Comparison of ENCODE assay signal across 16 mouse cellular contexts in the genomic region with DNA sequence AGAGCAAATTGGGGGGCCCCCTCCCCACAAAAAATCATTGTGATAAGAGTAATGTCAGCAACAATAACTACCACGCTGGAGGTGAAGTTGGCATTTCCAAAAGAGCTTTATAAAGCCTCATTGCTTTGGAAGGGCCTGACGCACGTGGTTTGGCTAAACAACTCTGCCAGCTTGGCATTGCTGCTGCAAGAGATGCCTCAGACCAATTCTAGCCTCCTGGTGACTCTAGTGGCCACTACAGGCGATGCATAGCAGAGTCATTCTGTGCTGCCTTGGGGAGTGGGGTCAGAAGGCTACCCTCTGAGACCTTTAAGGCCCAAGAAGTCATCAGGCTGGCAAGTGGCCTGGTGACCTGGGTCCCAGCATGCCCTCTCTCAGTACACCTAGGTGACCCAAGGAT.
DNase-seq lines count a peak whose midpoint lies in the region; ATAC-seq and TF ChIP-seq lines count a peak whose summit lies in the region.
"Had no signal": no experiment of that assay in that cellular context is flagged by ENCODE, and none has a peak within 500 bp of the region (broad histone marks: within the 10 kb centered on the region; RNA-seq: fewer than 3 reads in every experiment).

No protein-coding gene starts in this region.

- H3K9me3 ChIP-seq in heart, embryonic 11.5 days (replicated peaks; ENCODE audit: control insufficient read depth, low read length): peaks cover 2% of the 10 kb centered on the region; the same call in 1 of the 2 replicates
- H3K9me3 ChIP-seq in liver, postnatal 0 days (ENCODE audit: low read length): no peaks in the 10 kb centered on the region
- H3K9me3 ChIP-seq: embryonic facial prominence, embryonic 12.5 days; limb, embryonic 10.5 days; liver, embryonic 13.5 days; midbrain, embryonic 15.5 days had no signal

- no peak overlapping the region for H3K9ac ChIP-seq in heart, adult 2 months (ENCODE audit: low read depth, low read length)
- H3K9ac ChIP-seq in heart, embryonic 11.5 days (ENCODE audit: low read depth, low read length): no peak overlapping the region
- H3K9ac ChIP-seq in liver, postnatal 0 days (replicated peaks): no peak overlapping the region
- H3K9ac ChIP-seq: embryonic facial prominence, embryonic 12.5 days; liver, embryonic 13.5 days; midbrain, embryonic 15.5 days had no signal

- no peaks in the 10 kb centered on the region for H3K27me3 ChIP-seq in heart, adult 2 months (ENCODE audit: control insufficient read depth, insufficient read depth, low read length)
- H3K27me3 ChIP-seq in heart, embryonic 11.5 days (ENCODE audit: control insufficient read depth, insufficient read depth, low read length): no peaks in the 10 kb centered on the region
- H3K27me3 ChIP-seq in liver, postnatal 0 days (ENCODE audit: insufficient read depth, low read length): no peaks in the 10 kb centered on the region
- H3K27me3 ChIP-seq: embryonic facial prominence, embryonic 12.5 days; liver, embryonic 13.5 days; midbrain, embryonic 15.5 days had no signal

- TF ChIP-seq EP300 in heart, adult 2 months (IDR thresholded peaks at IDR 0.05; ENCODE audit: insufficient read depth, low read depth, low read length): 0 out of 2 replicates have a peak, but pooled peaks have one; percentile 27
- no peak for TF ChIP-seq EP300 in liver, postnatal 0 days (IDR thresholded peaks at IDR 0.05; ENCODE audit: low read depth)

- H3K79me2 ChIP-seq in heart, adult 2 months (replicated peaks; ENCODE audit: control insufficient read depth, insufficient read depth, low read length): no peaks in the 10 kb centered on the region

- ATAC-seq in heart, embryonic 11.5 days (replicated peaks; ENCODE audit: insufficient number of reproducible peaks, low FRiP score, low TSS enrichment): no peak
- no peak for ATAC-seq in liver, postnatal 0 days
- ATAC-seq: intestine, embryonic 16.5 days; midbrain, embryonic 15.5 days had no signal

- no peak overlapping the region for H3K27ac ChIP-seq in heart, adult 2 months
- H3K27ac ChIP-seq in heart, embryonic 11.5 days (ENCODE audit: low read depth, low read length): no peak overlapping the region
- H3K27ac ChIP-seq in liver, postnatal 0 days (ENCODE audit: low read depth): no peak overlapping the region
- H3K27ac ChIP-seq: embryonic facial prominence, embryonic 12.5 days; limb, embryonic 10.5 days; liver, embryonic 13.5 days; macrophage; midbrain, embryonic 15.5 days had no signal

- WGBS in heart, adult 2 months: 60% methylated on average over 4 of the region's 4 CpGs
- WGBS in heart, embryonic 11.5 days (ENCODE audit: insufficient replicate concordance): 73% methylated on average over 4 of the region's 4 CpGs
- 74% methylated on average over 4 of the region's 4 CpGs for WGBS in liver, postnatal 0 days (ENCODE audit: insufficient replicate concordance)

- peak; percentile 69 for TF ChIP-seq CTCF in heart, adult 2 months (IDR thresholded peaks at IDR 0.05)
- TF ChIP-seq CTCF in liver, postnatal 0 days (IDR thresholded peaks at IDR 0.05; ENCODE audit: low read depth): 0 out of 2 replicates have a peak, but pooled peaks have one; percentile 2

- H3K36me3 ChIP-seq in heart, adult 2 months (ENCODE audit: control insufficient read depth, insufficient read depth, low read length): no peaks in the 10 kb centered on the region
- H3K36me3 ChIP-seq in heart, embryonic 11.5 days (ENCODE audit: control insufficient read depth, insufficient read depth, low read length): no peaks in the 10 kb centered on the region
- H3K36me3 ChIP-seq in liver, postnatal 0 days (replicated peaks; ENCODE audit: insufficient read depth, low read length): no peaks in the 10 kb centered on the region
- H3K36me3 ChIP-seq: embryonic facial prominence, embryonic 12.5 days; limb, embryonic 10.5 days; liver, embryonic 13.5 days; midbrain, embryonic 15.5 days had no signal

- DNase-seq in cerebellum, adult 9-10 months: peak; percentile 12
- no peak for DNase-seq in cerebellum, adult 11-12 months
- peak in 1 of 2 experiments; percentile 58 for DNase-seq in heart, adult 2 months
- DNase-seq in liver, postnatal 0 days: no peak
- DNase-seq in liver (no peak), MN1 (ENCODE audit: low spot score) (no peak)
- DNase-seq in brain, adult 2 months (ENCODE audit: low read depth, low spot score): peak; percentile 67
- DNase-seq: kidney, postnatal 14 days; liver, embryonic 13.5 days; thymus, postnatal 36 days had no signal

- no peak overlapping the region for H3K4me3 ChIP-seq in heart, adult 2 months
- H3K4me3 ChIP-seq in heart, embryonic 11.5 days (ENCODE audit: low read depth, low read length): no peak overlapping the region
- no peak overlapping the region for H3K4me3 ChIP-seq in liver, postnatal 0 days (ENCODE audit: low read depth, low read length)
- H3K4me3 ChIP-seq: embryonic facial prominence, embryonic 12.5 days; limb, embryonic 10.5 days; liver, embryonic 13.5 days; midbrain, embryonic 15.5 days had no signal

- no peak overlapping the region for H3K4me2 ChIP-seq in heart, embryonic 11.5 days
- H3K4me2 ChIP-seq in liver, postnatal 0 days (ENCODE audit: low read depth, low read length): no peak overlapping the region
- H3K4me2 ChIP-seq: embryonic facial prominence, embryonic 12.5 days; liver, embryonic 13.5 days; midbrain, embryonic 15.5 days had no signal

- intact Hi-C loops in heart, adult 2 months (cut with DNase I): no loop called here

- TF ChIP-seq POLR2A in heart, adult 2 months (IDR thresholded peaks at IDR 0.05; ENCODE audit: insufficient read depth, low read depth, low read length): no peak

- peaks cover 1% of the 10 kb centered on the region; the same call in 1 of the 2 replicates for H3K4me1 ChIP-seq in heart, adult 2 months (ENCODE audit: control insufficient read depth, insufficient read depth, low read length)
- peaks cover 2% of the 10 kb centered on the region; the same call in 1 of the 2 replicates for H3K4me1 ChIP-seq in heart, embryonic 11.5 days (ENCODE audit: control insufficient read depth, insufficient read depth, low read length)
- peaks cover 2% of the 10 kb centered on the region; the same call in 1 of the 2 replicates for H3K4me1 ChIP-seq in liver, postnatal 0 days (ENCODE audit: insufficient read depth)
- H3K4me1 ChIP-seq: embryonic facial prominence, embryonic 12.5 days; liver, embryonic 13.5 days; midbrain, embryonic 15.5 days had no signal

Comparison
In these comparisons a context has a peak if more than half of its experiments do, and no peak if none do; other contexts are left out.
1. DNase-seq: peak in cerebellum, adult 9-10 months (single experiment) and brain, adult 2 months (single experiment); none in cerebellum, adult 11-12 months (single experiment), liver, postnatal 0 days (single experiment), liver (single experiment) and MN1 (single experiment).